Mouse (Mus musculus) C2C12 (cell line): ENCODE data around the gene Zfp655.

Experiments used
- CTCF ChIP-seq: IDR thresholded peaks from one replicate; pipeline ENCODE4 v1.5.1; 2011; ENCODE audit not compliant: control insufficient read depth, insufficient read depth, insufficient read length
- USF1 ChIP-seq: IDR thresholded peaks from one replicate; pipeline ENCODE4 v1.6.1; 2011; ENCODE audit warnings: low read depth, mild to moderate bottlenecking, control low read depth, moderate library complexity

DNA sequence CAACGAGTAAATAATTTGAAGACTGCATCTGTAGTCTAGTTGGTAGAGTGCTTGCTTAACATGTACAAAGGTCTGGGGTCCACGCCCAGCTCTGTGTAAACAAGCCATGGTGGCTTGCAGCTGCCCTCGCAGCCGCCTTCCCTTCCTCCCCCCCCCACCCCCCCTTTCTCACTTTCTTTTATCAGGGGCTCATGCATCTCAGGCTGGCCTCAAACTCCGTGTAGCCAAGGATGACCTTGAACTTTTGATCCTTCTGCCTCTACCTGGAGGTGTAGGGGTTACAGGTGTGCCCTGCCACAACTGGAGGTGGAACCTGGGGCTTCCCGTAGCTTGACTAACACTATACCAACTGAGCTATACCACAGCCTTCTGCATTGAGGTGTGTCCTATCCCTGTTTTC lies 13.8 kb upstream of the Zfp655 start:
- TF ChIP-seq CTCF = no peak
- TF ChIP-seq USF1 = no peak
